Mouse (Mus musculus) midbrain, postnatal 0 days (tissue): ENCODE results near the gene Rock2. TPM values are rescaled to one million over a fixed set of nuclear protein-coding genes. Genes with fewer than 3 reads are reported as not detected.
A peak's percentile ranks its signal among the peaks of the same experiment; 100 is the strongest.

Experiments used
- ATAC-seq: fragments of 200-750 bp; cut with Nextera tagmentation; 2 replicates; pipeline ENCODE4 v1.8.0; 2017; ENCODE audit warnings: moderate number of reproducible peaks, mild to moderate bottlenecking, moderate TSS enrichment, moderate library complexity; ENCODE audit not compliant: low FRiP score
- DNase-seq: peaks from one replicate; pipeline ENCODE4 v3.0.0-alpha.2; 2015; ENCODE audit warnings: low spot score
- H3K27ac ChIP-seq: fragments of 300-500 bp; sonication (generic); 2 replicates; pipeline ENCODE4 v1.5.1; 2014; ENCODE audit warnings: low read depth, mild to moderate bottlenecking, low read length, mixed read lengths
- H3K27me3 ChIP-seq: fragments of 300-500 bp; sonication (generic); 2 replicates; pipeline ENCODE4 v1.6.1; 2014; ENCODE audit warnings: low read length, control low read depth, mixed read lengths; ENCODE audit not compliant: insufficient read depth
- H3K36me3 ChIP-seq: fragments of 300-500 bp; sonication (generic); 2 replicates; pipeline ENCODE4 v1.6.1; 2014; ENCODE audit warnings: low read length, control low read depth, mixed read lengths; ENCODE audit not compliant: insufficient read depth
- H3K4me1 ChIP-seq: fragments of 300-500 bp; sonication (generic); 2 replicates; pipeline ENCODE4 v1.6.1; 2014; ENCODE audit warnings: mild to moderate bottlenecking, control low read depth, antibody characterized with exemption, low read length, mixed read lengths; ENCODE audit not compliant: insufficient read depth
- H3K4me2 ChIP-seq: fragments of 300-500 bp; sonication (generic); 2 replicates; pipeline ENCODE4 v1.6.1; 2014; ENCODE audit warnings: low read depth, mild to moderate bottlenecking, low read length, mixed read lengths; ENCODE audit not compliant: poor library complexity, severe bottlenecking
- H3K4me3 ChIP-seq: fragments of 300-500 bp; sonication (generic); 2 replicates; pipeline ENCODE4 v1.5.1; 2014; ENCODE audit warnings: low read depth, mild to moderate bottlenecking, low read length, moderate library complexity
- H3K9ac ChIP-seq: fragments of 300-500 bp; sonication (generic); replicated peaks from 2 replicates; pipeline ENCODE4 v1.6.1; 2014; ENCODE audit warnings: mild to moderate bottlenecking, low read length, moderate library complexity, mixed read lengths; ENCODE audit not compliant: poor library complexity, severe bottlenecking
- H3K9me3 ChIP-seq: fragments of 300-500 bp; sonication (generic); 2 replicates; pipeline ENCODE4 v1.6.1; 2016; ENCODE audit warnings: low read length, control low read depth
- CTCF ChIP-seq: IDR thresholded peaks from 2 replicates; pipeline ENCODE4 v1.5.1; 2016; ENCODE audit warnings: antibody characterized with exemption, mild to moderate bottlenecking
- WGBS: fragments of 180-500 bp; shearing (Covaris S2); extraction: QIAGEN DNeasy Blood & Tissue Kit; methylation state at CpG from one replicate; pipeline ENCODE4 v1.1.7; 2014; 5-methylcytosine and 5-hydroxymethylcytosine counted together
- polyA plus RNA-seq: library from polyadenylated mRNA; unstranded; fragments of >200 nt; fragmentation: Nextera tagmentation; extraction: Ambion mirVana; gene quantifications from 2 replicates; pipeline ENCODE4 v1.2.1, GENCODE M21; 2015
- total RNA-seq: library from RNA; depleted of rRNA; stranded (reverse); fragments of >200 nt; gene quantifications from 2 replicates; pipeline ENCODE4 v1.2.3, GENCODE M21; 2014

The Rock2 gene
- total and polyA plus RNA-seq, 2 experiments from 2014 or later: 12.7 to 27.3 TPM

DNA sequence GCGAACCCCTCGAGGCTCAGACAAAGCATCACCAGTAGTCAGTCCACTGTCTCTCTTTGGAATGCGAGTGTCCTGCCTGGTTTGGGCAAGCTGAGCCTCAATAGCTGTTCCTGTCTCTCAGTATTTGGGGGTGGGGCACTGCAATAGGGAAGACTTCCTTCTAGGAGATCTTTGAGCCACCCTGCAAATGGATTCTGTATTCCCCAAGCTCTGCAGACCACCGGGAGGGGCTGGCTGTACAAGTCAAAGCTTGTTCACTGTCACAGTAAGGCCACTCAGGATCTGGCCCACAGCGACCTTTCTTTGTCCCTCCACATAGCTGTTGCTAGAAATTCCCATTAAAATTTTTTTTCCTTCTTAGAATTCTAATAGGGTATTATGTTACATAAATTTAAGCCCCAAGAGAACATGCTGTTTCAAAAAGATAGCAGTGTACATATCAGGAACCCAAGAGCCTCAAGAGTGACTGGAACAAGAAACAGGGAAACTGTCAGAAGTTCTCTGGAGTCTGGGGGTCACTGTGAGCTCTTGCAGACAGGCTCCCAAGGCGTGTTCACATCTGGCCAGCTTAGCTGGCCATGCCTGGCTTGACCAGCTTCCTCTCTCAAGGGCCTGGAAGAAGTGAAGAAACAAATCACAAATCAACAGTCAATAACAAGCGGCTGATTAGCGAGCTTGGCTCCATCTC is 25.5 kb upstream of the Rock2 start:
- no peaks in the 10 kb centered on the region for H3K4me1 ChIP-seq
- no peaks in the 10 kb centered on the region for H3K27me3 ChIP-seq
- H3K9ac ChIP-seq: no peak overlapping the region
- no peaks in the 10 kb centered on the region for H3K36me3 ChIP-seq
- WGBS: 85% methylated on average over 8 of the region's 8 CpGs
- H3K4me3 ChIP-seq: no peak overlapping the region
- TF ChIP-seq CTCF: no peak
- no peaks in the 10 kb centered on the region for H3K9me3 ChIP-seq
- H3K27ac ChIP-seq: no peak overlapping the region
- DNase-seq (no peak), ATAC-seq (no peak)
- no peak overlapping the region for H3K4me2 ChIP-seq

DNA sequence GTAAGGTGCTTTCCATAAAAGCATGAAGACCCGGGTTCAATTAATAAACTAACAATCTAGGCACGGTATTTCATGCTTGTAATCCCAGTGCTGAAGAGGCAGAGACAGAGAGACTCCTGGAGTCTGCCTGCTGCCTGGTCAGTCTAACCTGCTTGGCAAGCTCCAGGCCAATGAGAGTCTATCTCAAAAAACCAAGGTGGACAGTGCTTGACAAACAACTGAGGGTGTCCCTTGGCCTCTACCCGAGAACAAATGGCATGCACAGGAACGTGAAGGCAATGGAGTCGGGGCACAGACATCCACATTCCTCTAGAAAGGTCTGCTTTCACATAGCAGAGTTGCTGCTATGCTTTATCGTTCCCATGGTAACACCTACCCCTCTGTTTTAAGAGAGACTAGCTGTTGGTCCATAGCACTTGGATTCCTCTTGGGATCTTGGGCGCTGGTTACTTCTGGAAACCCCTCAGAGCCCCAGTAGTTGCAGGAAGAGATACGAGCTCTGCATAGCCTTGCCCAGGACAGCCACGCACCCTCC is 24.8 kb upstream of the Rock2 start:
- peak; percentile 13 for DNase-seq
- peak overlapping the region; percentile 27; the same call in 1 of the 2 replicates for H3K27ac ChIP-seq
- 51% methylated on average over 9 of the region's 9 CpGs for WGBS

DNA sequence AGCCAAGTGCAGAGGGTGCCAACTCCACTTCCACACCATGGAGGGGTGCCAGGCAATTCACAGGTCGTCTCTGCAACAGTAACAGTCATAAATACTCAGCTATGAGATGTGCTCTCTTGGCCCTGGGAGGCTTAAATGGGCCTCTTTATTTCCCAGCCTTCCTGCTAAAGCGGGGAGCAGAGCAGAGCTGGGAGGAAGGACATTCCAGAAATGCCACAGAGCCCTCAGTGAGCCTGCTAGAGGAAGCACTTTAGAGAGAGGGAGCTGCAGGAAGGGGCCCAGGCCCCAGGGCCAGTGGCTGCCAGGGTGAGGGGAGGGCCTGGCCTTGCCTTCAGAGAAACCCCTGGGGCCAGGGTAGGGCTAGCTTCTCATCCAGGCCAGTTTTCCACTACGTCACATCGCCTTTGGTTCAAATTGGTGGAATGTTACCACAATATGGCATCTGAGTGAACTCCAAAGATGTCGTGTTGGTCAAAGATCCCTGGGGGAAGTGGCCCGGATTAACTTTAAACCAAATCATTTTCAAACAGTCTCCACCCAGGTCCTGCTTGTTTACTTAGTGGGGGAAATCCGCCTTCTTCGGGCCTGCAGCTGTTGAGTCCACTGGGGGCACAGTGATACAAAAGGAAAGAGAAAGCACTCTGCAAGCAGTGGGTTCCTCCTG is 24.2 kb upstream of the Rock2 start:
- DNase-seq (no peak), ATAC-seq (no peak)
- Histone ChIP-seq H3K36me3 (no peaks in the 10 kb centered on the region), H3K27me3 (no peaks in the 10 kb centered on the region), H3K4me3 (no peak overlapping the region), H3K9me3 (no peaks in the 10 kb centered on the region), H3K9ac (no peak overlapping the region), H3K4me1 (no peaks in the 10 kb centered on the region), H3K4me2 (no peak overlapping the region), H3K27ac (peak overlapping the region; percentile 27; the same call in 1 of the 2 replicates)
- TF ChIP-seq CTCF: no peak
- 48% methylated on average over 8 of the region's 8 CpGs for WGBS

More for the DNA sequence above, 24.8 kb upstream of the Rock2 start:
- H3K9ac ChIP-seq: no peak overlapping the region
- H3K4me2 ChIP-seq: no peak overlapping the region
- TF ChIP-seq CTCF: no peak
- H3K4me3 ChIP-seq: no peak overlapping the region
- H3K27me3 ChIP-seq: no peaks in the 10 kb centered on the region
- ATAC-seq: no peak
- no peaks in the 10 kb centered on the region for H3K36me3 ChIP-seq
- H3K4me1 ChIP-seq: no peaks in the 10 kb centered on the region
- no peaks in the 10 kb centered on the region for H3K9me3 ChIP-seq

DNA sequence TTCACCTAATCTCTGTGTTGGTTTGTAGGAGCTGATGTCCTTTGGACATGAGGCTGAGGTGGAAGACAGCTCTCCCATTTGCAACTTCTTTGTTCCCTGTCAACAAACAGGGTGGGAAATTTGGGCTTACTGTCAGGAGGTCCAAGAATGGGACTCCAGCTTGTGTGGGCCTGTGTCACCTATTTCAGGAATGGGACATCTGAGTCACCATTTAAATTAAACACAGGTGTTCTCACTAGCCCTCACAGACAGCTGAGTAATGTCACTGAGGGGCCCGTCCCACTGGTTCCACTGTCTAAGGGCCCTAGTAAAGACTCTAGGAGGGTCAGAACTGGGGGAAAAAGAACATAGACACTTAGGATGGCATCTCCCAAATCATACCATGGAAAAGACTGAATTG is 22.7 kb upstream of the Rock2 start:
- Histone ChIP-seq H3K4me1 (no peaks in the 10 kb centered on the region), H3K4me2 (no peak overlapping the region), H3K27ac (no peak overlapping the region), H3K36me3 (no peaks in the 10 kb centered on the region), H3K4me3 (no peak overlapping the region), H3K9me3 (no peaks in the 10 kb centered on the region), H3K9ac (no peak overlapping the region), H3K27me3 (no peaks in the 10 kb centered on the region)
- ATAC-seq (no peak), DNase-seq (no peak)
- no peak for TF ChIP-seq CTCF
- 96% methylated on average over 1 of the region's 1 CpGs for WGBS

DNA sequence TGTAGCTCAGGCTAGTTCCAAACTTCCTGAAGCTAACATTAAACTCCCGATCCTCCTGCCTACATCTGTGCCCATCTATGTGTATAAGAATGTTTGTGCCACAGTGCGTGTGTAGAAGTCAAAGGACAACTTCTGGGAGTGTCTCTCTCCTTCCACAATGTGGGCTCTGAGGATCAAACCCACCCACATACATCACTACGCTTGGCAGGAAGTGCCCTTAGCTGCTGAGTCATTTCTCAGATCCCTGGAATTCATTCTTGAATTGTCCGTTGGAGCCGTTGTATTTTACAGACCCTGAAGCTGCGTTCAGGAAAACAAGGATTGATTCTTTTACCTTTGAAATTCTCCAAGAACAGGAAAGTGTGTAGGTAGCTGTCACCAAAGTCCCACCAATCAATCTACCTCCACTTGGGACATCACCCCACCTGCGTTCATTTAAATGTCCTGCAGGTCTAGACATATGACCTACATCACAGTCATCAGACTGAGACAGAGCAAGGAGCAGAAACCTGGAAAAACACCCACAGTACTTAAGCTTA is 21.7 kb upstream of the Rock2 start:
- H3K27ac ChIP-seq: no peak overlapping the region
- no peak overlapping the region for H3K4me3 ChIP-seq
- H3K9me3 ChIP-seq: no peaks in the 10 kb centered on the region
- WGBS: 88% methylated on average over 7 of the region's 7 CpGs
- ATAC-seq (no peak), DNase-seq (no peak)
- no peaks in the 10 kb centered on the region for H3K27me3 ChIP-seq
- no peaks in the 10 kb centered on the region for H3K36me3 ChIP-seq
- H3K4me1 ChIP-seq: no peaks in the 10 kb centered on the region
- no peak overlapping the region for H3K4me2 ChIP-seq
- no peak overlapping the region for H3K9ac ChIP-seq
- no peak for TF ChIP-seq CTCF

DNA sequence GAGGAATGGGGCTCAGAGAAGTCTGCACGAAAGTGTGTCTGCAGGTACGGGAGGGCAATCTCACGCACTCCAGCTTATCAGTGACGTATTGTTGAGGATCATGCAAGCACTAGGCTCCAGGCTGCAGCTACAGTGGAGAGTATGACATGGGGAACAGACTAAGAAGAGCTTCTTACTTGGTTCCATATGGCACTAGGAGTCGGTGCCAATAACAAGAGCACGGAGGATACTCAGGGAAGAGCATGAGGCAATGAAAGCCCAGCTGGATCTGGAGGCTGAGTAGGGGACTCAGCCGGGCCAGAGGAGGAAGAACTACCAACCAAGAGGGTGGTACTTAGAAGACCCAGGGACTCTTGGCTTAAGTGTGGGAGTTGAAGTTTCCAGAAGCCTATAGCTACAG is 21.1 kb upstream of the Rock2 start:
- Histone ChIP-seq H3K27ac (no peak overlapping the region), H3K9me3 (no peaks in the 10 kb centered on the region), H3K4me2 (no peak overlapping the region), H3K4me3 (no peak overlapping the region), H3K4me1 (no peaks in the 10 kb centered on the region), H3K9ac (no peak overlapping the region), H3K27me3 (no peaks in the 10 kb centered on the region), H3K36me3 (no peaks in the 10 kb centered on the region)
- ATAC-seq (no peak), DNase-seq (no peak)
- TF ChIP-seq CTCF: no peak
- WGBS: 87% methylated on average over 7 of the region's 7 CpGs
